ENCODE assay signal across 25 mouse cellular contexts in the genomic region with DNA sequence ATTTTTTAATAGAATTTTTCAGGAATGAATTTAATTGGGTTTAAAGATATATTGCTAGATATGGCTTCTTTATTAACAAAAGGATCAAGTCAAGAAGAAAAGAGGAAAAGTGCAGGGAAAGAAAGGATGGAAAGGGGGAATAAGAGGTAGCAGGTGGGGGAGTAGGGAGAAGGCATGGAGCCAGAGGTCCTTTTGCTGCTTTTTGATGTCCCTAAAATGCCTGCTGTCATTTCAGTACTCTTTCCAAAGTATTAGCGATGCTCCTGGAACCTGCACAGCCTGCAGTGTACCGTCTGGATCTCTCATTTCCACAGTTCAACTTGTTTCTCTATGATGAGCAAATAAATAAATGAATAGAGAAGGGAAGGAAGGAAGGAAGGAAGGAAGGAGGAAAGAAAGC.
"Had no signal": no experiment of that assay in that cellular context is flagged by ENCODE, and none has a peak within 500 bp of the region (broad histone marks: within the 10 kb centered on the region; RNA-seq: fewer than 3 reads in every experiment).

No protein-coding gene starts in this region.

- H3K27me3 ChIP-seq: embryonic facial prominence, embryonic 12.5 days; embryonic facial prominence, embryonic 15.5 days; forebrain, embryonic 12.5 days; forebrain, embryonic 13.5 days; forebrain, embryonic 15.5 days had no signal

- H3K27ac ChIP-seq: embryonic facial prominence, embryonic 10.5 days; embryonic facial prominence, embryonic 12.5 days; embryonic facial prominence, embryonic 13.5 days; embryonic facial prominence, embryonic 15.5 days; forebrain, embryonic 10.5 days; forebrain, embryonic 12.5 days; forebrain, embryonic 13.5 days; forebrain, embryonic 15.5 days; gastrocnemius, adult 2 months; heart, adult 2 months; heart, embryonic 10.5 days had no signal

- H3K4me3 ChIP-seq: embryonic facial prominence, embryonic 10.5 days; embryonic facial prominence, embryonic 12.5 days; embryonic facial prominence, embryonic 13.5 days; embryonic facial prominence, embryonic 15.5 days; erythroblast, embryonic 14.5 days; forebrain, embryonic 10.5 days; forebrain, embryonic 12.5 days; forebrain, embryonic 13.5 days; forebrain, embryonic 15.5 days; gastrocnemius, adult 2 months; heart, adult 2 months; heart, embryonic 10.5 days had no signal

- H3K9ac ChIP-seq: embryonic facial prominence, embryonic 12.5 days; embryonic facial prominence, embryonic 13.5 days; embryonic facial prominence, embryonic 15.5 days; forebrain, embryonic 12.5 days; forebrain, embryonic 13.5 days; forebrain, embryonic 15.5 days; forebrain, postnatal 0 days had no signal

- H3K9me3 ChIP-seq: embryonic facial prominence, embryonic 10.5 days; embryonic facial prominence, embryonic 12.5 days; embryonic facial prominence, embryonic 13.5 days; embryonic facial prominence, embryonic 15.5 days; forebrain, embryonic 10.5 days; forebrain, embryonic 12.5 days; forebrain, embryonic 13.5 days; forebrain, embryonic 15.5 days; heart, embryonic 10.5 days had no signal

- H3K36me3 ChIP-seq: embryonic facial prominence, embryonic 10.5 days; embryonic facial prominence, embryonic 12.5 days; embryonic facial prominence, embryonic 13.5 days; embryonic facial prominence, embryonic 15.5 days; forebrain, embryonic 10.5 days; forebrain, embryonic 12.5 days; forebrain, embryonic 15.5 days; heart, embryonic 10.5 days had no signal

- DNase-seq: cerebellum, adult 8-10 months; cerebellum, adult 9-10 months; cerebellum, postnatal 25 days; cerebellum, postnatal 36 days; embryo, embryonic 11 days; forebrain, postnatal 0 days; gastrocnemius, adult 2 months; gastrocnemius, postnatal 10 days; gastrocnemius, postnatal 14 days; gastrocnemius, postnatal 25 days; gastrocnemius, postnatal 36 days; heart, adult 18-20 months; heart, adult 2 months had no signal

- ATAC-seq: forebrain, embryonic 13.5 days; forebrain, embryonic 14.5 days; forebrain, embryonic 15.5 days; forebrain, embryonic 16.5 days; forebrain, postnatal 0 days had no signal

- H3K4me1 ChIP-seq: heart, embryonic 10.5 days had no signal

- H3K4me2 ChIP-seq: embryonic facial prominence, embryonic 12.5 days; embryonic facial prominence, embryonic 13.5 days; embryonic facial prominence, embryonic 15.5 days; forebrain, embryonic 12.5 days; forebrain, embryonic 13.5 days; forebrain, embryonic 15.5 days had no signal
